Mouse (Mus musculus): ENCODE measurements around the gene Lcorl.

DNA sequence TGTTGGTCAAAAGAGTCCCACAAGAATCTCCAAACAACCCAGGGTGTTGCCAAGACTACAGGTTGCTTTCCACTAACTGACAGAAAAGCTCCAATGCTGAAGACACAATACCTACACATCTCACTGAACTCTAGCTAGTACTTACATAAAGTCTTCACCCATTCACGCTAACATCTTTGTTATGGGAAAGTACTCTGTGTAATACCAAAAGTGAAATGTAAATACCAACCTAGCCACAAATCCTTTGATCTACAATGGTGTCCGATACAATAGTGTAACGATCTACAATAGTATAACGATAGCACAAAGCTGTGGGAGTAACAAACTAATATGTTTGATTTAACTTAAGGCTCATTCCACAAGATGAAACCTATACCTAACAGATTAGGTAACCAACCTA lies 67.2 kb downstream of the Lcorl start:
- no peak for TF ChIP-seq POLR2A (IDR thresholded peaks at IDR 0.05; ENCODE audit: control insufficient read depth, extremely low read depth, insufficient read depth, low read length, poor library complexity)
- no peak for TF ChIP-seq CTCF (IDR thresholded peaks at IDR 0.05; ENCODE audit: borderline replicate concordance, control insufficient read depth, extremely low read depth, insufficient read depth, low read length, poor library complexity)

Data from thymus, adult 2 months (tissue).